Mouse (Mus musculus): Measurements from ENCODE around the gene Abhd12. TPM values are rescaled to one million over a fixed set of nuclear protein-coding genes. Genes with fewer than 3 reads are reported as not detected.
A peak's percentile ranks its signal among the peaks of the same experiment; 100 is the strongest.

Abhd12 gene
- polyA plus RNA-seq, 1 experiment from 2014 or later, result 98.2 TPM

- no peak for ATAC-seq (replicated peaks)
- Histone ChIP-seq H3K4me3 (no peak overlapping the region), H3K4me1 (no peaks in the 10 kb centered on the region), H3K27ac (replicated peaks) (no peak overlapping the region), H3K9ac (replicated peaks) (no peak overlapping the region), H3K4me2 (replicated peaks) (no peak overlapping the region), H3K36me3 (no peaks in the 10 kb centered on the region), H3K9me3 (no peaks in the 10 kb centered on the region), H3K27me3 (no peaks in the 10 kb centered on the region)
- WGBS, result 98% methylated on average over 1 of the region's 1 CpGs
These were observed 30.0 kb downstream of the Abhd12 start for GRCm38 (mm10) chr2:150874508-150874907.

- no peaks in the 10 kb centered on the region for H3K4me1 ChIP-seq
- no peak overlapping the region for H3K9ac ChIP-seq (replicated peaks)
- ATAC-seq (replicated peaks), result no peak
- no peak overlapping the region for H3K4me2 ChIP-seq (replicated peaks)
- H3K27ac ChIP-seq (replicated peaks), result no peak overlapping the region
- 94% methylated on average over 1 of the region's 1 CpGs for WGBS
- H3K27me3 ChIP-seq, result no peaks in the 10 kb centered on the region
- no peak overlapping the region for H3K4me3 ChIP-seq
- no peaks in the 10 kb centered on the region for H3K9me3 ChIP-seq
- H3K36me3 ChIP-seq, result no peaks in the 10 kb centered on the region
These were observed 35.1 kb downstream of the Abhd12 start for GRCm38 (mm10) chr2:150869446-150869845.

- no peak overlapping the region for H3K9ac ChIP-seq (replicated peaks)
- H3K4me1 ChIP-seq, result no peaks in the 10 kb centered on the region
- no peaks in the 10 kb centered on the region for H3K36me3 ChIP-seq
- no peak overlapping the region for H3K4me3 ChIP-seq
- no peak for ATAC-seq (replicated peaks)
- H3K9me3 ChIP-seq, result no peaks in the 10 kb centered on the region
- no peak overlapping the region for H3K27ac ChIP-seq (replicated peaks)
- WGBS, result 96% methylated on average over 2 of the region's 2 CpGs
- no peak overlapping the region for H3K4me2 ChIP-seq (replicated peaks)
- no peaks in the 10 kb centered on the region for H3K27me3 ChIP-seq
These were observed 37.5 kb downstream of the Abhd12 start for GRCm38 (mm10) chr2:150867021-150867420.

GRCm38 (mm10) chr2:150861128-150861527 lies 43.4 kb downstream of the Abhd12 start:
- no peak for ATAC-seq (replicated peaks)
- Histone ChIP-seq H3K4me1 (no peaks in the 10 kb centered on the region), H3K36me3 (no peaks in the 10 kb centered on the region), H3K9me3 (no peaks in the 10 kb centered on the region), H3K27me3 (no peaks in the 10 kb centered on the region), H3K4me2 (replicated peaks) (no peak overlapping the region), H3K9ac (replicated peaks) (no peak overlapping the region), H3K4me3 (no peak overlapping the region), H3K27ac (replicated peaks) (no peak overlapping the region)
- WGBS, result 92% methylated on average over 2 of the region's 2 CpGs

GRCm38 (mm10) chr2:150859709-150860470 lies 44.7 kb downstream of the Abhd12 start:
- Histone ChIP-seq H3K27ac (replicated peaks) (no peak overlapping the region), H3K9me3 (no peaks in the 10 kb centered on the region), H3K4me2 (replicated peaks) (no peak overlapping the region), H3K9ac (replicated peaks) (no peak overlapping the region), H3K27me3 (no peaks in the 10 kb centered on the region), H3K4me1 (no peaks in the 10 kb centered on the region), H3K36me3 (no peaks in the 10 kb centered on the region), H3K4me3 (no peak overlapping the region)
- ATAC-seq (replicated peaks), result no peak
- WGBS, result 79% methylated on average over 11 of the region's 11 CpGs

GRCm38 (mm10) chr2:150858724-150859487 lies 45.6 kb downstream of the Abhd12 start:
- 93% methylated on average over 9 of the region's 9 CpGs for WGBS
- H3K27me3 ChIP-seq, result no peaks in the 10 kb centered on the region
- H3K36me3 ChIP-seq, result no peaks in the 10 kb centered on the region
- no peak overlapping the region for H3K27ac ChIP-seq (replicated peaks)
- no peaks in the 10 kb centered on the region for H3K9me3 ChIP-seq
- no peak overlapping the region for H3K4me2 ChIP-seq (replicated peaks)
- H3K9ac ChIP-seq (replicated peaks), result no peak overlapping the region
- H3K4me1 ChIP-seq, result no peaks in the 10 kb centered on the region
- H3K4me3 ChIP-seq, result no peak overlapping the region
- ATAC-seq (replicated peaks), result no peak

GRCm38 (mm10) chr2:150855186-150855585 lies 49.4 kb downstream of the Abhd12 start:
- Histone ChIP-seq H3K27ac (replicated peaks) (no peak overlapping the region), H3K4me3 (no peak overlapping the region), H3K9me3 (no peaks in the 10 kb centered on the region), H3K4me2 (replicated peaks) (no peak overlapping the region), H3K4me1 (no peaks in the 10 kb centered on the region), H3K9ac (replicated peaks) (no peak overlapping the region), H3K27me3 (no peaks in the 10 kb centered on the region), H3K36me3 (0 out of 2 replicates have a peak, but pooled peaks cover 2% of the 10 kb centered on the region)
- ATAC-seq (replicated peaks), result no peak

GRCm38 (mm10) chr2:150851251-150851650 lies 53.3 kb downstream of the Abhd12 start:
- ATAC-seq (replicated peaks), result no peak
- Histone ChIP-seq H3K27ac (replicated peaks) (no peak overlapping the region), H3K9me3 (no peaks in the 10 kb centered on the region), H3K9ac (replicated peaks) (no peak overlapping the region), H3K27me3 (no peaks in the 10 kb centered on the region), H3K4me2 (replicated peaks) (no peak overlapping the region), H3K4me3 (no peak overlapping the region), H3K4me1 (0 out of 2 replicates have a peak, but pooled peaks cover 10% of the 10 kb centered on the region), H3K36me3 (0 out of 2 replicates have a peak, but pooled peaks cover 2% of the 10 kb centered on the region)
- 79% methylated on average over 9 of the region's 9 CpGs for WGBS

GRCm38 (mm10) chr2:150847436-150847995 lies 57.0 kb downstream of the Abhd12 start:
- H3K27ac ChIP-seq (replicated peaks), result peak overlapping the region; percentile 40; the same call in 1 of the 2 replicates
- no peak overlapping the region for H3K4me2 ChIP-seq (replicated peaks)
- H3K4me1 ChIP-seq, result 0 out of 2 replicates have a peak, but pooled peaks cover 10% of the 10 kb centered on the region
- H3K27me3 ChIP-seq, result no peaks in the 10 kb centered on the region
- 55% methylated on average over 8 of the region's 8 CpGs for WGBS
- no peak overlapping the region for H3K4me3 ChIP-seq
- H3K9me3 ChIP-seq, result no peaks in the 10 kb centered on the region
- H3K9ac ChIP-seq (replicated peaks), result no peak overlapping the region
- no peak; the same call in 1 of the 2 replicates for ATAC-seq (replicated peaks)
- H3K36me3 ChIP-seq, result 0 out of 2 replicates have a peak, but pooled peaks cover 2% of the 10 kb centered on the region

GRCm38 (mm10) chr2:150844798-150845197 lies 59.7 kb downstream of the Abhd12 start:
- H3K9me3 ChIP-seq, result no peaks in the 10 kb centered on the region
- no peak overlapping the region for H3K9ac ChIP-seq (replicated peaks)
- 44% methylated on average over 1 of the region's 1 CpGs for WGBS
- H3K4me3 ChIP-seq, result no peak overlapping the region
- no peak for ATAC-seq (replicated peaks)
- no peaks in the 10 kb centered on the region for H3K27me3 ChIP-seq
- no peak overlapping the region for H3K27ac ChIP-seq (replicated peaks)
- no peaks in the 10 kb centered on the region for H3K36me3 ChIP-seq
- 0 out of 2 replicates have a peak, but pooled peaks cover 10% of the 10 kb centered on the region for H3K4me1 ChIP-seq
- H3K4me2 ChIP-seq (replicated peaks), result no peak overlapping the region

- no peak for ATAC-seq (replicated peaks)
- H3K9me3 ChIP-seq, result no peaks in the 10 kb centered on the region
- no peak overlapping the region for H3K4me3 ChIP-seq
- 83% methylated on average over 7 of the region's 7 CpGs for WGBS
- no peaks in the 10 kb centered on the region for H3K27me3 ChIP-seq
- H3K4me1 ChIP-seq, result no peaks in the 10 kb centered on the region
- H3K4me2 ChIP-seq (replicated peaks), result no peak overlapping the region
- H3K27ac ChIP-seq (replicated peaks), result no peak overlapping the region
- peaks cover 3% of the 10 kb centered on the region for H3K36me3 ChIP-seq
- H3K9ac ChIP-seq (replicated peaks), result no peak overlapping the region
These were observed 62.5 kb downstream of the Abhd12 start for GRCm38 (mm10) chr2:150842049-150842461.

GRCm38 (mm10) chr2:150841109-150841508 lies 63.4 kb downstream of the Abhd12 start:
- H3K9ac ChIP-seq (replicated peaks), result no peak overlapping the region
- H3K4me2 ChIP-seq (replicated peaks), result no peak overlapping the region
- 70% methylated on average over 11 of the region's 11 CpGs for WGBS
- H3K36me3 ChIP-seq, result peaks cover 9% of the 10 kb centered on the region
- H3K27ac ChIP-seq (replicated peaks), result no peak overlapping the region
- ATAC-seq (replicated peaks), result no peak
- H3K4me1 ChIP-seq, result no peaks in the 10 kb centered on the region
- no peak overlapping the region for H3K4me3 ChIP-seq
- H3K9me3 ChIP-seq, result no peaks in the 10 kb centered on the region
- no peaks in the 10 kb centered on the region for H3K27me3 ChIP-seq
